Mouse (Mus musculus) hindbrain, postnatal 0 days (tissue): ENCODE measurements around the gene Ctdsp1. TPM values are rescaled to one million over a fixed set of nuclear protein-coding genes. Genes with fewer than 3 reads are reported as not detected.

Source experiments
- ATAC-seq: fragments of 200-750 bp; cut with Nextera tagmentation; 2 replicates; pipeline ENCODE4 v1.8.0; 2017; ENCODE audit warnings: mild to moderate bottlenecking, moderate TSS enrichment, moderate library complexity
- DNase-seq: peaks from one replicate; pipeline ENCODE4 v3.0.0-alpha.2; 2015; ENCODE audit warnings: low spot score
- H3K27ac ChIP-seq: fragments of 300-500 bp; sonication (generic); 2 replicates; pipeline ENCODE4 v1.5.1; 2014; ENCODE audit warnings: mild to moderate bottlenecking
- H3K27me3 ChIP-seq: fragments of 300-500 bp; sonication (generic); 2 replicates; pipeline ENCODE4 v1.6.1; 2014; ENCODE audit warnings: low read length, mixed read lengths; ENCODE audit not compliant: insufficient read depth
- H3K36me3 ChIP-seq: fragments of 300-500 bp; sonication (generic); 2 replicates; pipeline ENCODE4 v1.6.1; 2014; ENCODE audit warnings: low read length, mixed read lengths; ENCODE audit not compliant: insufficient read depth
- H3K4me1 ChIP-seq: fragments of 300-500 bp; sonication (generic); 2 replicates; pipeline ENCODE4 v1.6.1; 2014; ENCODE audit warnings: antibody characterized with exemption, low read length, mixed read lengths; ENCODE audit not compliant: insufficient read depth
- H3K4me2 ChIP-seq: fragments of 300-500 bp; sonication (generic); 2 replicates; pipeline ENCODE4 v1.6.1; 2014; ENCODE audit warnings: low read depth, mild to moderate bottlenecking, low read length, moderate library complexity, mixed read lengths
- H3K4me3 ChIP-seq: fragments of 300-500 bp; sonication (generic); 2 replicates; pipeline ENCODE4 v1.5.1; 2014; ENCODE audit warnings: low read length
- H3K9ac ChIP-seq: fragments of 300-500 bp; sonication (generic); replicated peaks from 2 replicates; pipeline ENCODE4 v1.6.1; 2014; ENCODE audit warnings: mild to moderate bottlenecking, low read length, moderate library complexity, mixed read lengths
- H3K9me3 ChIP-seq: fragments of 300-500 bp; sonication (generic); 2 replicates; pipeline ENCODE4 v1.6.1; 2016; ENCODE audit warnings: low read length, mixed read lengths
- CTCF ChIP-seq: IDR thresholded peaks from 2 replicates; pipeline ENCODE4 v1.5.1; 2016; ENCODE audit warnings: antibody characterized with exemption, control low read depth, low read depth
- WGBS: fragments of 180-500 bp; shearing (Covaris S2); extraction: QIAGEN DNeasy Blood & Tissue Kit; methylation state at CpG from one replicate; pipeline ENCODE4 v1.1.7; 2014; 5-methylcytosine and 5-hydroxymethylcytosine counted together
- polyA plus RNA-seq: library from polyadenylated mRNA; unstranded; fragments of >200 nt; fragmentation: Nextera tagmentation; extraction: Ambion mirVana; gene quantifications from 2 replicates; pipeline ENCODE4 v1.2.1, GENCODE M21; 2015
- total RNA-seq: library from RNA; depleted of rRNA; stranded (reverse); fragments of >200 nt; gene quantifications from 2 replicates; pipeline ENCODE4 v1.2.3, GENCODE M21; 2014

The Ctdsp1 gene
- total and polyA plus RNA-seq, 2 experiments from 2014 or later: 18.2 to 35.7 TPM

DNA sequence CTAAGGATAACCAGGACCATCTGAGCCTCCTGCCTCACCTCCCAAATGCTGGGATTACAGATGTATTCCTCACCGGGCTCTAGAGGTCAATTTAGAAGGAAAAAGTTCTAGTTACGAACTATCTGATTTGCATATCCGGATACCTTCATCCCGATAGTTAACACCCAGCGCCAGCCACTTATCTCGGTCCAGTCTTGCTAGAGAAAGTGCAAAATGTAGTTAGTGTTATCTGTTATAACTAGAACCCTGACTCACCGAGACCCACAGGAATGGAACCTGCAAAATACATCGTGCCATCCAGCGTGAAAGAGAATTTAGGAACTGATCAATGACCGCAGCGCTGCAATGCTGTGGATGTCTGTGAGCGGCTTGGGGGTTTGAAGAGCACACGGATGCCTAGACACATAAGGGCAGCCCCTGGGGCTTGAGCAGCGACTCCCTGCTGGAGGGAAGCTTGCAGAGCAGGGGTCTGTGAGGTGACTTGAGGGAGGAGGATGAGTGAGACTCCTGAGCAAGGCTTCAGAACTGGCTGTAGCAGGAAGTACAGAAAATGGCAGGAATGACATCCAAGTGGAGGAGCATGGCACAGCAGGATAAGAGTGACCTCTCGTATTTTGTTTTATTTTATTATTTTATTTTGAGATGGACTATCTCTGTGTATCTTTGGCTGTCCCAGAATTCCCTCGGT is 9.8 kb downstream of the Ctdsp1 start:
- WGBS: 61% methylated on average over 16 of the region's 16 CpGs
- H3K27me3 ChIP-seq: no peaks in the 10 kb centered on the region
- ATAC-seq: no peak
- no peak overlapping the region for H3K9ac ChIP-seq
- H3K36me3 ChIP-seq: no peaks in the 10 kb centered on the region
- no peak for TF ChIP-seq CTCF
- no peaks in the 10 kb centered on the region for H3K9me3 ChIP-seq
- DNase-seq: no peak
- H3K4me3 ChIP-seq: no peak overlapping the region
- H3K4me1 ChIP-seq: no peaks in the 10 kb centered on the region
- no peak overlapping the region for H3K27ac ChIP-seq
- no peak overlapping the region for H3K4me2 ChIP-seq

DNA sequence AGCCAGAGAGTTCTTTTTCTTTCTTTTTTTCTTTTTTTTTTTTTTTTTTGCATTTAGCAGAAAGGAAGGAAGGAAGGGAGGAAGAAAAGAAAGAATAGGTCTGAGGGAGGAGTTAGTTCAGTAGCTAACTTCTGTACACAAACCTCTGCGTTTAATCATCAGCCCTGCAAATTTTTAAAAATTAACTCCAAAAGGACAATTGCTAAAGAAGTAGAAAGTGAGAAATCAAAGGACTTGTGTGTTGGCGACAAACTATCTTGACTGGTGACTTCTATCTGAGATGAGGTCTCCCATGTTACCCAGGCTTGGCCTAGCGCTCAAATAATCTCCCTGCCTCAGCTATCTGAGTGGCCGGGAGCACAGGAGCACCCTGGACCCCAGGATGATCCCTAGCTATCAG is 12.9 kb downstream of the Ctdsp1 start:
- 93% methylated on average over 4 of the region's 4 CpGs for WGBS
- no peak overlapping the region for H3K4me2 ChIP-seq
- H3K27ac ChIP-seq: no peak overlapping the region
- no peaks in the 10 kb centered on the region for H3K4me1 ChIP-seq
- no peak overlapping the region for H3K4me3 ChIP-seq
- H3K27me3 ChIP-seq: no peaks in the 10 kb centered on the region
- no peaks in the 10 kb centered on the region for H3K9me3 ChIP-seq
- ATAC-seq (no peak), DNase-seq (no peak)
- no peak overlapping the region for H3K9ac ChIP-seq
- TF ChIP-seq CTCF: no peak
- no peaks in the 10 kb centered on the region for H3K36me3 ChIP-seq

DNA sequence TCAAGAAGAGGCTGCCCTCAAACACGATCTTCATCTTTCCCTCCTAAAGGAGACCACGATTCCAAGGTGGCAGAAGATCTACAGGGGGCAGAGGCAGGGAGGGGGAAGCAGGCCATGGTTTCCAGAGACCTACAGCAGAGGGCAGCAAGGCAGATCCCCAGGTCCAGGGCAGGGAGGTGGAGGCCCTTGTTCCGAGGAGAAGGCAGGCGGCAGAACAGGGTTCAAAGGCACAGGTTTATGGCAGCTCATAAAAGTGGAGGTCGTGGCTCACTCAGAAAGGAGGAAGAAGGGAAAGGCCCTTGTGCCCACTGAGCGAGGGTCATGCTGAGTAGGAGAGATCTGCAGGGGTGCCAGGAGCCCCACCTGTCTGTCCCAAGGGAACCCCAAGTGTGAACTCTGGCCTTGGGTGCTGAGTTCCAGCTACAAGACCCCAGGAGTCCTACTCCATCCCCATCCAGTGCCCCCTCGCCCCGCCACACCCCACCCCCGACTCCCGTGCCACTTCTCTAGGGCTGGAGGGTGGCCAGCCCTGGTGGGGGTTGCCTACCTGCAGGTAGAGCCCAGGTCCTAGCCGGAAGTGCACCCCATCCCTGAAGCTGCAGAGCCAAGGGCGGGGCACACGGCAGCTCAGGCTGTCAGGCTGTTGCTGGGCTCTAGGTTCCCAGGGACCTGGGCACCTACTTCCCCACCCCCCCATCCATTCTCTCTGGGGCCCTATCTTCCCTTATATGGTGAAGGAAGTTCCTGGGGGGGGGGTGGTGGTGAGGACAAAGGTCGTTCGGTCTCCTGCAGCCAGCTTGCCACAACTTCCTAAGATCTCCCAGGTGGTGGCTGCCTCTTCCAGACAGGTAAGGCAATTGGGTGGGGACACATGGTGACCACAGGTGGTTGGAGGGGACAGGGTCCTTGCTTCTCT is 17.5 kb downstream of the Ctdsp1 start, which contains the start of gene Vil1:
Vil1 (plus strand) TSS at position 788 of the 916 bp plus-strand sequence.
- 63% methylated on average over 15 of the region's 15 CpGs for WGBS
- DNase-seq (no peak), ATAC-seq (no peak)
- Histone ChIP-seq H3K9me3 (no peaks in the 10 kb centered on the region), H3K9ac (no peak within 1 kb of the TSS), H3K4me3 (no peak within 1 kb of the TSS), H3K4me1 (no peaks in the 10 kb centered on the region), H3K4me2 (no peak within 1 kb of the TSS), H3K27ac (no peak within 1 kb of the TSS), H3K27me3 (no peaks in the 10 kb centered on the region), H3K36me3 (no peaks in the 10 kb centered on the region)
- no peak for TF ChIP-seq CTCF

DNA sequence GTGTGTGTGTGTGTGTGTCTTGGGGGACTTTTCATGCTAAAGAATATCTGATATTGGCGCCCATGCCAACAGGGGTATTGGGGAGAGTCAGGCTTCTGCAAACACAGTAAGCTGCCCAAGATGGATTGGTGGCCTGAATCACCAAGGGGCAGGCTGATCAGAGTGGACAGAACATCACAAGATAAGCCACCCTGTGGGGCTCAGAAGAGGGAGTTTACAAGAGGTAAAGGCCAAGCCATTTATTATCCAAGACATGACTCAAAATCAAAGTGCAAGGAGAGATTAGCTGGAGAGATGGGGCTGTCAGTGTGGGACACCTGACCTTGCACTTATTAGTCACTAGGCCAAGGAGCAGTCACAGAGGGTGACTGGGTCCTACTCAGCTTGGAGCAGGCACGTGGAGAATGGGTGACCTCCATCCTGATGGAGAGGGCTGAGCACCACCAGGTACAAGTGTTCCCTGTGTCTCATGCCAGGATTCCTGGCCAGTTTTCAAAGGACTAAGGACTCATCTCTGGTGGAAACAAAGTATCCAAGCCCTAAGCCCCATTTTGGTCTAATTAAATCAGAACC is 20.5 kb downstream of the Ctdsp1 start:
- Histone ChIP-seq H3K27me3 (no peaks in the 10 kb centered on the region), H3K9me3 (no peaks in the 10 kb centered on the region), H3K4me2 (no peak overlapping the region), H3K36me3 (no peaks in the 10 kb centered on the region), H3K4me3 (no peak overlapping the region), H3K9ac (no peak overlapping the region), H3K4me1 (no peaks in the 10 kb centered on the region), H3K27ac (no peak overlapping the region)
- DNase-seq (no peak), ATAC-seq (no peak)
- TF ChIP-seq CTCF: no peak
- 64% methylated on average over 2 of the region's 2 CpGs for WGBS

DNA sequence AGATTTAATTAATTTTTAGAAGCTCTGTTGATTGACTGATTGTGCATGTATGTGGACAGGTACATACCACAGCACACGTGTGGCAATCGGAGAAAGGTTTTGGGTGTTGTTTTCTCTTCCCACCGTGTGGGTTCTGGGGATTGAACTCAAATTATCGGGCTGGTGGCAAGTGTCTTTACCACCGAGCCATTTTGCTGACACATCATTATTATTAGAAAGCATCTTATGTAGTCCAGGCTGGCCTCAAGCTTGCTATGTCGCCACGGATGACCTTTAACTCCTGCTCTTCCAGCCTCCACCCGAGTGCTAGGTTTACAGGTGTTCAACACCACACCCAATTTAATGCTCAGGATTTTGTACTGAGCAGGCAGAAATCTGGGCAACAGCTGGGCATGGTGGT is 21.4 kb downstream of the Ctdsp1 start:
- Histone ChIP-seq H3K4me1 (no peaks in the 10 kb centered on the region), H3K9me3 (no peaks in the 10 kb centered on the region), H3K27me3 (no peaks in the 10 kb centered on the region), H3K27ac (no peak overlapping the region), H3K4me2 (no peak overlapping the region), H3K9ac (no peak overlapping the region), H3K36me3 (no peaks in the 10 kb centered on the region), H3K4me3 (no peak overlapping the region)
- no peak for ATAC-seq
- no peak for TF ChIP-seq CTCF
- WGBS: 83% methylated on average over 8 of the region's 8 CpGs
- no peak for DNase-seq

DNA sequence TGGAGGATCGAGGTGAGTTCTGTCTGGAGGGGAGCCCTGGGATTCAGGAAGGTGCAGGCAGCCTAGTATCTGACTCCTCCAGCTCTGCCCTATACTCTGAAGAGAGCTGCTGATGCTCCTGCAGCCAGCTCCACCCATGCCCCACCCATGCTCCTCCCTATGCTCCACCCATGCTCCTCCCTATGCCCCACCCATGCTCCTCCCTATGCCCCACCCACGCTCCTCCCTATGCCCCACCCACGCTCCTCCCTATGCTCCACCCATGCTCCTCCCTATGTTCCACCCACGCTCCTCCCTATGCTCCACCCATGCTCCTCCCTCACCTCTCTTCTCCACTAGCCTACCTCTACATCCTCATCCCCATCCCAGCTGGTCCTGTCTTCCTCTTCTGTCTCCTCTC is 23.8 kb downstream of the Ctdsp1 start:
- no peaks in the 10 kb centered on the region for H3K4me1 ChIP-seq
- WGBS: 57% methylated on average over 4 of the region's 4 CpGs
- no peak for DNase-seq
- no peak for ATAC-seq
- H3K36me3 ChIP-seq: no peaks in the 10 kb centered on the region
- no peak overlapping the region for H3K4me2 ChIP-seq
- H3K9ac ChIP-seq: no peak overlapping the region
- no peak overlapping the region for H3K27ac ChIP-seq
- H3K4me3 ChIP-seq: no peak overlapping the region
- TF ChIP-seq CTCF: no peak
- no peaks in the 10 kb centered on the region for H3K9me3 ChIP-seq
- H3K27me3 ChIP-seq: no peaks in the 10 kb centered on the region
